Mouse (Mus musculus): ENCODE measurements around the gene Popdc3. TPM values are rescaled to one million over a fixed set of nuclear protein-coding genes. Genes with fewer than 3 reads are reported as not detected.
"Not testable (repeated sequence)": the region's sequence is repeated elsewhere in the genome, so short reads cannot be mapped to it uniquely, and the experiment has no call there.

The Popdc3 gene
- polyA plus RNA-seq, 1 experiment from 2014 or later, result 3.8 TPM

DNA sequence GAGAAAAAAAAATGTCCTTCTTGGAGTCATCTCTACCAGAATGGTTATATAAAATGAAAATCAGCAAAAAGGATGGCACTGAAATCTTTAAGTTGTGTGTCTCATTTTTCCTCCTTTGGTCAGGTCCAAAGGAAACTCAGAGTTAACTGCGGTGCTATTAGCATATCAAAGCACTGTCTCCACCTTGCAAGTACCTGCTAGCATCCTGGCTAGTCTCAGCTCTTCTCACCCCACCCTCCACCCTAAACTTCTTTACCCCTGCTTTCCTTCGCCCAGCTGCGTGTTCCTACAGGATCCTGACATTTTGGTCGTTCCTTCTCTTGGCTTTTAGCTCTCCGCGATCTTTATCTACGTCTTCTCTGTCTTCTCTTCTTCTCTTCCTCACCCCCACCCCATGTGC lies 110.5 kb downstream of the Popdc3 start:
- no peak for ATAC-seq (ENCODE audit: low read depth)
- H3K9me3 ChIP-seq (ENCODE audit: control insufficient read depth, low read length), result no peaks in the 10 kb centered on the region
- peak overlapping the region; percentile 59; the same call in 1 of the 2 replicates for H3K4me3 ChIP-seq (ENCODE audit: low read depth, low read length)

DNA sequence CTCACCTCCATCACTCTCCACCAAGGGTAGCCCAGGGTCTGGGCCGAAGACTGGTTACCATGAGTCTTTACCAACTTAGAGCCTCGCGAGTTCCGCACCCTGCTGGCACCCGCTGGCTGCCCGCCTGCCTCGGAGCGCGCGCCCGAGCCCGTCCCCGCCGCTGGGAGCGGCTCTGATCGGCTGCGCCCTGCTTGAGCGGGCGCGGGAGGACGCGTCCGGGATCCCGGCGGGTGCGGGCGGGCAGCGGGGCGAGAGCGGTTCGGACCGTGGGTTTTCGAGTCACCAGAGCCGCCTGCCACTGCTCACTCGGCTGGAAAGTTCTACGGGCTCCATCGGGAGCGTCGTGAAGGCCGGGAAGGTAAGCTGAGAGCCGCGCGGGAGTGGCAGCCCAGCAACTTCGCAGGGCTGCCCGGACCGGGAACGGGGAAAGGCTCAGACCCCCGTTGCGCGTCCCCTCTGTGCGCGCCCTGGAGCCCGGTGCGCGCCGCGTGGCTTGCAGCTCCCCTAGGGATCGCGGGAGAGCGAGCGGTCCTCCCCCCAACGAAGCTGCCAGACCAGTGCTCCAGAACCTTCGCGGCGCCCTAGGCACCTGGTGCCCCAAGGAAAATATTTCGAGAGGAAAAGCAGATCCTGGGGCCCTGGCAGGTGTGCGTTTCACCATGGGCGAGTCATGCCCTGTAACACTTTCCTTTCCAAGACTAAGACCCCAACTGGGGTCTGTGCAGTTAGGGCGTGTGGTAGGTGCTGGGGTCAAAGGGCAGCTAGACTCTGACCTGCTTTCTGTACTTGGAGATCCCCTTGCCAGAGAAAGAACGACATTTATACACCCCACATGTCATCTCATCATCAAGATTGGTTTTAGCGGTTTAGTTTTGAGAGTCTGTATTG lies 111.6 kb downstream of the Popdc3 start:
- ATAC-seq (ENCODE audit: low read depth) (peak; percentile 78), DNase-seq (ENCODE audit: low spot score) (peak; percentile 23)
- Histone ChIP-seq H3K4me2 (ENCODE audit: low read depth, low read length) (peak overlapping the region; percentile 98), H3K36me3 (ENCODE audit: control insufficient read depth, insufficient read depth, low read length) (no peaks in the 10 kb centered on the region), H3K9me3 (ENCODE audit: control insufficient read depth, low read length) (no peaks in the 10 kb centered on the region), H3K27ac (replicated peaks; ENCODE audit: low read depth, low read length) (no peak overlapping the region), H3K4me3 (ENCODE audit: low read depth, low read length) (peak overlapping the region; percentile 59), H3K27me3 (replicated peaks; ENCODE audit: control insufficient read depth, insufficient read depth, low read length) (peaks cover 21% of the 10 kb centered on the region), H3K4me1 (ENCODE audit: control insufficient read depth, insufficient read depth, low read length) (0 out of 2 replicates have a peak, but pooled peaks cover 3% of the 10 kb centered on the region), H3K9ac (ENCODE audit: low read depth, low read length) (peak overlapping the region; percentile 64)
- 2% methylated on average over 48 of the region's 71 CpGs for WGBS

More for the DNA sequence above, 110.5 kb downstream of the Popdc3 start:
- Histone ChIP-seq H3K9ac (ENCODE audit: low read depth, low read length) (no peak overlapping the region), H3K27me3 (replicated peaks; ENCODE audit: control insufficient read depth, insufficient read depth, low read length) (peaks cover 21% of the 10 kb centered on the region), H3K27ac (replicated peaks; ENCODE audit: low read depth, low read length) (no peak overlapping the region), H3K4me2 (ENCODE audit: low read depth, low read length) (no peak overlapping the region), H3K4me1 (ENCODE audit: control insufficient read depth, insufficient read depth, low read length) (0 out of 2 replicates have a peak, but pooled peaks cover 3% of the 10 kb centered on the region), H3K36me3 (ENCODE audit: control insufficient read depth, insufficient read depth, low read length) (no peaks in the 10 kb centered on the region)
- WGBS, result 50% methylated on average over 7 of the region's 7 CpGs
- DNase-seq (ENCODE audit: low spot score), result no peak

- WGBS, result 52% methylated on average over 5 of the region's 5 CpGs
These were observed 112.7 kb downstream of the Popdc3 start for GRCm38 (mm10) chr10:45290618-45291017.

DNA sequence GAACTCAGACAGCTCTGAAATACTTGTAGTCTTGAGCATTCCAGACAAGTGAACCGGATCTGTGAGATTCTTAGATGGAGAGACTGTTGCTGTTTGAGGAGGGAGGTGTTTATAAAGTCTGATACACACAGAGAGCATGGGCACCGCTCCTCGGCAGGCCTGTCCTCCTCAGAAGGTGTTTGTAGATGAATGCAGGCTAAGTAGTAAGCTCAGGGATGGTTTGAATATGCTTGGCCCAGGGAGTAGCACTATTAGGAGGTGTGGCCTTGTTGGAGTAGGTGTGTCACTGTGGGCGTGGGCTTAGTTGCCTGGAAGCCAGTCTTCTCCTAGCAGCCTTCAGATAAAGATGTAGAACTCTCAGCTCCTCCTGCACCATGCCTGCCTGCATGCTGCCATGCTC lies 114.3 kb downstream of the Popdc3 start:
- H3K4me1 ChIP-seq (ENCODE audit: control insufficient read depth, insufficient read depth, low read length); ATAC-seq (ENCODE audit: low read depth); H3K9ac ChIP-seq (ENCODE audit: low read depth, low read length); H3K4me3 ChIP-seq (ENCODE audit: low read depth, low read length); H3K9me3 ChIP-seq (ENCODE audit: control insufficient read depth, low read length); H3K4me2 ChIP-seq (ENCODE audit: low read depth, low read length); H3K36me3 ChIP-seq (ENCODE audit: control insufficient read depth, insufficient read depth, low read length); DNase-seq (ENCODE audit: low spot score); H3K27ac ChIP-seq (replicated peaks; ENCODE audit: low read depth, low read length): not testable (repeated sequence)
- H3K27me3 ChIP-seq (replicated peaks; ENCODE audit: control insufficient read depth, insufficient read depth, low read length), result peaks cover 21% of the 10 kb centered on the region
- 71% methylated on average over 4 of the region's 4 CpGs for WGBS

More at GRCm38 (mm10) chr10:45290618-45291017, 112.7 kb downstream of the Popdc3 start:
- DNase-seq (ENCODE audit: low spot score) (no peak), ATAC-seq (ENCODE audit: low read depth) (no peak)
- no peak overlapping the region for H3K9ac ChIP-seq (ENCODE audit: low read depth, low read length)
- H3K27me3 ChIP-seq (replicated peaks; ENCODE audit: control insufficient read depth, insufficient read depth, low read length), result peaks cover 21% of the 10 kb centered on the region
- H3K36me3 ChIP-seq (ENCODE audit: control insufficient read depth, insufficient read depth, low read length), result no peaks in the 10 kb centered on the region
- 0 out of 2 replicates have a peak, but pooled peaks cover 3% of the 10 kb centered on the region for H3K4me1 ChIP-seq (ENCODE audit: control insufficient read depth, insufficient read depth, low read length)
- H3K27ac ChIP-seq (replicated peaks; ENCODE audit: low read depth, low read length), result no peak overlapping the region
- H3K4me3 ChIP-seq (ENCODE audit: low read depth, low read length), result no peak overlapping the region
- H3K9me3 ChIP-seq (ENCODE audit: control insufficient read depth, low read length), result no peaks in the 10 kb centered on the region
- H3K4me2 ChIP-seq (ENCODE audit: low read depth, low read length), result no peak overlapping the region

DNA sequence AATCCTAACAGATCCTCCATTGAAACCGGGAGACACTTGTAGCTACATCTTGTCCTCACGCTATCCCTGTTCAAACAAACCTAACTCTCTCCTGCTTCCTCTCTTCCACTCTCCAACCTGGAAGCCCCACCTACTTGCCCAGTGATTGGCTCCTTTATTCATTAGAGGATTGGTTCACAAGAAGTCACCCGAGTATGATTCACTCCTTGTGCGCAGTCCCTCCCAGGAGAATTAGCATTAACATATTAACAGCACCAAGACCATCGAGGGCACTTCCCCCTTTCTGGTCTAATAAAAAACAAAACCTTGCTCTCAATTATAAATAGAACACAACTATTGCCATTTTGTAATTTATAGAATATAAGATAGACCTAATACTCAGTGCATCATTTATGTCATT lies 117.2 kb downstream of the Popdc3 start:
- H3K27ac ChIP-seq (replicated peaks; ENCODE audit: low read depth, low read length), result no peak overlapping the region
- no peak overlapping the region for H3K4me2 ChIP-seq (ENCODE audit: low read depth, low read length)
- H3K9ac ChIP-seq (ENCODE audit: low read depth, low read length), result no peak overlapping the region
- 75% methylated on average over 5 of the region's 5 CpGs for WGBS
- ATAC-seq (ENCODE audit: low read depth) (no peak), DNase-seq (ENCODE audit: low spot score) (no peak)
- H3K4me3 ChIP-seq (ENCODE audit: low read depth, low read length), result no peak overlapping the region
- peaks cover 4% of the 10 kb centered on the region for H3K27me3 ChIP-seq (replicated peaks; ENCODE audit: control insufficient read depth, insufficient read depth, low read length)
- no peaks in the 10 kb centered on the region for H3K9me3 ChIP-seq (ENCODE audit: control insufficient read depth, low read length)
- no peaks in the 10 kb centered on the region for H3K36me3 ChIP-seq (ENCODE audit: control insufficient read depth, insufficient read depth, low read length)
- no peaks in the 10 kb centered on the region for H3K4me1 ChIP-seq (ENCODE audit: control insufficient read depth, insufficient read depth, low read length)

GRCm38 (mm10) chr10:45298503-45298902 lies 120.6 kb downstream of the Popdc3 start:
- no peak overlapping the region for H3K4me2 ChIP-seq (ENCODE audit: low read depth, low read length)
- DNase-seq (ENCODE audit: low spot score) (no peak), ATAC-seq (ENCODE audit: low read depth) (no peak)
- no peaks in the 10 kb centered on the region for H3K27me3 ChIP-seq (replicated peaks; ENCODE audit: control insufficient read depth, insufficient read depth, low read length)
- WGBS, result 74% methylated on average over 6 of the region's 6 CpGs
- no peaks in the 10 kb centered on the region for H3K4me1 ChIP-seq (ENCODE audit: control insufficient read depth, insufficient read depth, low read length)
- H3K9me3 ChIP-seq (ENCODE audit: control insufficient read depth, low read length), result no peaks in the 10 kb centered on the region
- H3K9ac ChIP-seq (ENCODE audit: low read depth, low read length), result no peak overlapping the region
- no peak overlapping the region for H3K4me3 ChIP-seq (ENCODE audit: low read depth, low read length)
- no peak overlapping the region for H3K27ac ChIP-seq (replicated peaks; ENCODE audit: low read depth, low read length)
- H3K36me3 ChIP-seq (ENCODE audit: control insufficient read depth, insufficient read depth, low read length), result no peaks in the 10 kb centered on the region

DNA sequence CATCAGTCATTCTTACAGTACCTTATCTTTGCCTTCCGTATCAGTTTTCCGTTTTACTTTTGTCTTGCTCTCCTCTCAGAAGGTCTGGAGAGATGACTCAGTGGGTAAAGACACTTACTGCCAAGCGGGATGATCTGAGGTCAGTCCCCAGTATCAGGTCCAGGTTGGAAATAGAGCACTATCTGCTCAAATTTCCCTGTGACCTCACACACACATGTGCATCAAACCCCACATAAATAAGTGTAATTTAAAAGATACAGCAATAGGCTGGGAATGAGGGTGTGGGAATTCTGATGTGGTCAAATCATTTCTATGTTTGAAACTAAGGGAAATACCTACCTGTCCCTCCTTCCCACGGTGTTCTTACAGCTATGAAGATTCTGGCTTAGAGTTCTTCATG lies 121.6 kb downstream of the Popdc3 start:
- DNase-seq (ENCODE audit: low spot score), result no peak
- no peaks in the 10 kb centered on the region for H3K27me3 ChIP-seq (replicated peaks; ENCODE audit: control insufficient read depth, insufficient read depth, low read length)
- WGBS, result 83% methylated on average over 4 of the region's 4 CpGs
- H3K27ac ChIP-seq (replicated peaks; ENCODE audit: low read depth, low read length), result no peak overlapping the region
- H3K4me1 ChIP-seq (ENCODE audit: control insufficient read depth, insufficient read depth, low read length), result no peaks in the 10 kb centered on the region
- no peak for ATAC-seq (ENCODE audit: low read depth)
- no peaks in the 10 kb centered on the region for H3K36me3 ChIP-seq (ENCODE audit: control insufficient read depth, insufficient read depth, low read length)
- H3K4me2 ChIP-seq (ENCODE audit: low read depth, low read length), result no peak overlapping the region
- H3K4me3 ChIP-seq (ENCODE audit: low read depth, low read length), result no peak overlapping the region
- no peaks in the 10 kb centered on the region for H3K9me3 ChIP-seq (ENCODE audit: control insufficient read depth, low read length)
- no peak overlapping the region for H3K9ac ChIP-seq (ENCODE audit: low read depth, low read length)

DNA sequence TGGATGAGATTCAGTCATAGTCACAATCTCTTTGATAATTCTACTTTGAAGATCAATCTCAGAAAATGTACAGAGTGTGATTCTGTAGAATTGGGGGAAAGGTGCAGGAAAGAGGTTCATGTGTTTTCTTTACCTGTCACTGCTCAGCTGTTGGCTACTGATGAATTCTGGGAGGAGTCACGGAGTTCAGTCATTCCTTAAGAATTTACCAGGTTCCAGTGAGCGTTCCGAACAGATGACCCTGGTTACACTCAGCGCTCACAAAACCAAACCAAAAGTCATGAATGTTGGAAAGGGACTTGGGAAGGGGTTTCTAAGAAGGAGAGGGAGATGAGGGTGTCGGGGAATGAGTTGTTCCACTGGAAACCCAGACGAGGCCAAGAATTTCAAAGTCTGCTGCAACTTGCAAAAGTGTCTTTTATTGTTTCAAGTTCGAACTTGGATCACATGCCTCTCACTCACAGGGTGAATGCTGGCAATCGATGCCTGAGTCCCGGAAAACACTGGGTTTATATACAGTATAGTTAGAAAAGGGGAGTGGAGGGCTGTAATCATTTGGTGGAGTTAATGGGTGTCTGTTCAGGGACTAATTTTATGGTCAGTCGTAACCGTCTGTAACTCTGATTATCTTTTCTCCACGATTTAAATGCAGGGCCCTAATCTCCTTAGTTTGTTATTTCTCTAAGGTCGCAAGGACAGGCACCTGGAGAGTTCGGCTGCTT lies 125.6 kb downstream of the Popdc3 start:
- no peak overlapping the region for H3K4me3 ChIP-seq (ENCODE audit: low read depth, low read length)
- no peaks in the 10 kb centered on the region for H3K9me3 ChIP-seq (ENCODE audit: control insufficient read depth, low read length)
- no peak overlapping the region for H3K27ac ChIP-seq (replicated peaks; ENCODE audit: low read depth, low read length)
- ATAC-seq (ENCODE audit: low read depth), result no peak
- H3K27me3 ChIP-seq (replicated peaks; ENCODE audit: control insufficient read depth, insufficient read depth, low read length), result no peaks in the 10 kb centered on the region
- H3K9ac ChIP-seq (ENCODE audit: low read depth, low read length), result no peak overlapping the region
- no peak for DNase-seq (ENCODE audit: low spot score)
- no peaks in the 10 kb centered on the region for H3K36me3 ChIP-seq (ENCODE audit: control insufficient read depth, insufficient read depth, low read length)
- no peak overlapping the region for H3K4me2 ChIP-seq (ENCODE audit: low read depth, low read length)
- no peaks in the 10 kb centered on the region for H3K4me1 ChIP-seq (ENCODE audit: control insufficient read depth, insufficient read depth, low read length)
- WGBS, result 59% methylated on average over 14 of the region's 14 CpGs

Data from embryonic facial prominence, embryonic 14.5 days (tissue).